Mouse (Mus musculus) neutrophil, adult 5-6 weeks (primary cell): ENCODE data around the gene 1110051M20Rik. TPM values are rescaled to one million over a fixed set of nuclear protein-coding genes. Genes with fewer than 3 reads are reported as not detected.

Experiments used
- ATAC-seq: fragments of 151-379, 151-347 bp; 2 replicates; pipeline ENCODE4 v1.8.0; 2017; ENCODE audit warnings: mild to moderate bottlenecking, moderate TSS enrichment; ENCODE audit not compliant: insufficient number of reproducible peaks, poor library complexity, low FRiP score, severe bottlenecking; ENCODE audit errors: extremely low read depth
- total RNA-seq: library from RNA; stranded (forward); fragments of 200-1000 nt; gene quantifications from 2 replicates; pipeline ENCODE4 v1.2.3, GENCODE M21; 2017

The 1110051M20Rik gene
- total RNA-seq, 1 experiment from 2014 or later = 1.7 TPM

GRCm38 (mm10) chr2:91284375-91285199, 159.9 kb downstream of the 1110051M20Rik start:
- no peak for ATAC-seq

GRCm38 (mm10) chr2:91283972-91284371, 160.5 kb downstream of the 1110051M20Rik start:
- ATAC-seq = no peak

- no peak for ATAC-seq
Measured at GRCm38 (mm10) chr2:91281366-91281765, 163.1 kb downstream of the 1110051M20Rik start.

- no peak for ATAC-seq
Measured at GRCm38 (mm10) chr2:91279372-91279755, 165.1 kb downstream of the 1110051M20Rik start.

- ATAC-seq = no peak
Measured at GRCm38 (mm10) chr2:91278749-91279371, 165.6 kb downstream of the 1110051M20Rik start.

GRCm38 (mm10) chr2:91269687-91270133, 174.8 kb downstream of the 1110051M20Rik start:
- ATAC-seq = no peak

GRCm38 (mm10) chr2:91268706-91269105, 175.8 kb downstream of the 1110051M20Rik start:
- ATAC-seq = no peak

GRCm38 (mm10) chr2:91268042-91268441, 176.5 kb downstream of the 1110051M20Rik start:
- no peak for ATAC-seq

- peak; percentile 94 for ATAC-seq
Measured at GRCm38 (mm10) chr2:91264711-91265681, 179.5 kb downstream of the 1110051M20Rik start, which contains the start of gene Arfgap2. TSS of gene Arfgap2 (plus strand) at chr2:91264974.

GRCm38 (mm10) chr2:91263692-91264660, 180.5 kb downstream of the 1110051M20Rik start:
- ATAC-seq = no peak

GRCm38 (mm10) chr2:91259493-91259892, 185.0 kb downstream of the 1110051M20Rik start:
- ATAC-seq = no peak

GRCm38 (mm10) chr2:91258830-91259229, 185.7 kb downstream of the 1110051M20Rik start:
- no peak for ATAC-seq

- no peak for ATAC-seq
Measured at GRCm38 (mm10) chr2:91258054-91258453, 186.4 kb downstream of the 1110051M20Rik start.

GRCm38 (mm10) chr2:91257126-91257980, 187.2 kb downstream of the 1110051M20Rik start:
- ATAC-seq = no peak

- ATAC-seq = peak; percentile 1; the same call in 1 of the 2 replicates
Measured at GRCm38 (mm10) chr2:91256256-91257125, 188.0 kb downstream of the 1110051M20Rik start.

- ATAC-seq = no peak
Measured at GRCm38 (mm10) chr2:91255661-91256150, 188.8 kb downstream of the 1110051M20Rik start, which contains the start of gene Pacsin3. TSS of gene Pacsin3 (plus strand) at chr2:91255954.
